Mouse (Mus musculus) heart, postnatal 0 days (tissue): ENCODE measurements at regions not wholly inside any gene's neighbourhood (a gene's known extent, or its start where the extent isn't known, plus 50 kb on each side); places are given as distances from the start of the nearest gene placed in this dataset.

Experiments
- CTCF ChIP-seq: IDR thresholded peaks from 2 replicates; pipeline ENCODE4 v1.5.1; 2016; ENCODE audit warnings: antibody characterized with exemption, control low read depth, low read depth
- EP300 ChIP-seq: IDR thresholded peaks from 2 replicates; pipeline ENCODE4 v1.6.1; 2016; ENCODE audit warnings: antibody characterized with exemption, low read depth

- no peak for TF ChIP-seq EP300
- TF ChIP-seq CTCF, result no peak
These were observed 89.9 kb upstream of the Lemd2 start for GRCm38 (mm10) chr17:27294208-27294604.
